Mouse (Mus musculus): ENCODE results near the gene Afp.

GRCm38 (mm10) chr5:90504742-90505141, 14.2 kb downstream of the Afp start:
- TF ChIP-seq CTCF (IDR thresholded peaks at IDR 0.05; ENCODE audit: control insufficient read depth, insufficient read depth, low read length) (no peak), POLR2A (IDR thresholded peaks at IDR 0.05; ENCODE audit: borderline replicate concordance, control insufficient read depth, low read depth, low read length) (no peak)

All from bone marrow, adult 2 months (tissue).